Mouse (Mus musculus) liver, postnatal 0 days (tissue): ENCODE data around the gene Smarce1.
"Not testable (repeated sequence)": the region's sequence is repeated elsewhere in the genome, so short reads cannot be mapped to it uniquely, and the experiment has no call there.

Experiments
- CTCF ChIP-seq: sonication (generic); IDR thresholded peaks from 2 replicates; pipeline ENCODE4 v1.5.1; 2016; ENCODE audit warnings: antibody characterized with exemption, low read depth
- EP300 ChIP-seq: IDR thresholded peaks from 2 replicates; pipeline ENCODE4 v1.6.1; 2016; ENCODE audit warnings: antibody characterized with exemption, low read depth, mild to moderate bottlenecking

- TF ChIP-seq CTCF: peak; percentile 17; the same call in 1 of the 2 replicates
- not testable (repeated sequence) for TF ChIP-seq EP300
Observed at GRCm38 (mm10) chr11:99244519-99244918, 13.7 kb upstream of the Smarce1 start.
